Mouse (Mus musculus): ENCODE measurements around the gene Tsg101. TPM values are rescaled to one million over a fixed set of nuclear protein-coding genes. Genes with fewer than 3 reads are reported as not detected.

Gene Tsg101
- polyA plus RNA-seq, 1 experiment from 2014 or later: 107 TPM

- no peak for TF ChIP-seq CTCF (IDR thresholded peaks at IDR 0.05; ENCODE audit: low read depth)
- Histone ChIP-seq H3K9me3 (ENCODE audit: control insufficient read depth) (no peaks in the 10 kb centered on the region), H3K27me3 (replicated peaks; ENCODE audit: control insufficient read depth, insufficient read depth, low read length) (no peaks in the 10 kb centered on the region), H3K9ac (ENCODE audit: low read depth, low read length) (no peak overlapping the region), H3K4me3 (ENCODE audit: low read depth, low read length) (no peak overlapping the region), H3K4me1 (replicated peaks; ENCODE audit: control insufficient read depth, insufficient read depth, low read length) (no peaks in the 10 kb centered on the region), H3K36me3 (ENCODE audit: control insufficient read depth, insufficient read depth) (peaks cover 11% of the 10 kb centered on the region), H3K4me2 (replicated peaks; ENCODE audit: low read depth) (no peak overlapping the region), H3K27ac (ENCODE audit: low read depth, low read length) (no peak overlapping the region)
- WGBS: 79% methylated on average over 2 of the region's 2 CpGs
- no peak for ATAC-seq
These were observed 38.8 kb downstream of the Tsg101 start for GRCm38 (mm10) chr7:46880992-46881391.

GRCm38 (mm10) chr7:46879851-46880250 is 39.9 kb downstream of the Tsg101 start:
- H3K4me2 ChIP-seq (replicated peaks; ENCODE audit: low read depth): no peak overlapping the region
- ATAC-seq: no peak
- TF ChIP-seq CTCF (IDR thresholded peaks at IDR 0.05; ENCODE audit: low read depth): no peak
- H3K36me3 ChIP-seq (ENCODE audit: control insufficient read depth, insufficient read depth): peaks cover 1% of the 10 kb centered on the region; the same call in 1 of the 2 replicates
- 94% methylated on average over 5 of the region's 5 CpGs for WGBS
- no peaks in the 10 kb centered on the region for H3K9me3 ChIP-seq (ENCODE audit: control insufficient read depth)
- no peaks in the 10 kb centered on the region for H3K4me1 ChIP-seq (replicated peaks; ENCODE audit: control insufficient read depth, insufficient read depth, low read length)
- H3K9ac ChIP-seq (ENCODE audit: low read depth, low read length): no peak overlapping the region
- H3K27me3 ChIP-seq (replicated peaks; ENCODE audit: control insufficient read depth, insufficient read depth, low read length): no peaks in the 10 kb centered on the region
- H3K4me3 ChIP-seq (ENCODE audit: low read depth, low read length): no peak overlapping the region
- no peak overlapping the region for H3K27ac ChIP-seq (ENCODE audit: low read depth, low read length)

- no peaks in the 10 kb centered on the region for H3K4me1 ChIP-seq (replicated peaks; ENCODE audit: control insufficient read depth, insufficient read depth, low read length)
- WGBS: 66% methylated on average over 6 of the region's 6 CpGs
- no peak overlapping the region for H3K27ac ChIP-seq (ENCODE audit: low read depth, low read length)
- no peak overlapping the region for H3K4me3 ChIP-seq (ENCODE audit: low read depth, low read length)
- no peaks in the 10 kb centered on the region for H3K27me3 ChIP-seq (replicated peaks; ENCODE audit: control insufficient read depth, insufficient read depth, low read length)
- no peaks in the 10 kb centered on the region for H3K9me3 ChIP-seq (ENCODE audit: control insufficient read depth)
- H3K4me2 ChIP-seq (replicated peaks; ENCODE audit: low read depth): no peak overlapping the region
- TF ChIP-seq CTCF (IDR thresholded peaks at IDR 0.05; ENCODE audit: low read depth): no peak
- no peak for ATAC-seq
- no peaks in the 10 kb centered on the region for H3K36me3 ChIP-seq (ENCODE audit: control insufficient read depth, insufficient read depth)
- no peak overlapping the region for H3K9ac ChIP-seq (ENCODE audit: low read depth, low read length)
These were observed 42.5 kb downstream of the Tsg101 start for GRCm38 (mm10) chr7:46877255-46877654.

- ATAC-seq: no peak
- Histone ChIP-seq H3K4me3 (ENCODE audit: low read depth, low read length) (no peak overlapping the region), H3K9me3 (ENCODE audit: control insufficient read depth) (no peaks in the 10 kb centered on the region), H3K27me3 (replicated peaks; ENCODE audit: control insufficient read depth, insufficient read depth, low read length) (no peaks in the 10 kb centered on the region), H3K36me3 (ENCODE audit: control insufficient read depth, insufficient read depth) (no peaks in the 10 kb centered on the region), H3K9ac (ENCODE audit: low read depth, low read length) (no peak overlapping the region), H3K4me1 (replicated peaks; ENCODE audit: control insufficient read depth, insufficient read depth, low read length) (no peaks in the 10 kb centered on the region), H3K4me2 (replicated peaks; ENCODE audit: low read depth) (no peak overlapping the region), H3K27ac (ENCODE audit: low read depth, low read length) (no peak overlapping the region)
- 71% methylated on average over 4 of the region's 4 CpGs for WGBS
- no peak for TF ChIP-seq CTCF (IDR thresholded peaks at IDR 0.05; ENCODE audit: low read depth)
These were observed 42.9 kb downstream of the Tsg101 start for GRCm38 (mm10) chr7:46876841-46877240.

- no peak for ATAC-seq
- no peaks in the 10 kb centered on the region for H3K9me3 ChIP-seq (ENCODE audit: control insufficient read depth)
- H3K4me2 ChIP-seq (replicated peaks; ENCODE audit: low read depth): no peak overlapping the region
- no peak for TF ChIP-seq CTCF (IDR thresholded peaks at IDR 0.05; ENCODE audit: low read depth)
- no peak overlapping the region for H3K27ac ChIP-seq (ENCODE audit: low read depth, low read length)
- H3K36me3 ChIP-seq (ENCODE audit: control insufficient read depth, insufficient read depth): no peaks in the 10 kb centered on the region
- WGBS: 64% methylated on average over 4 of the region's 4 CpGs
- H3K9ac ChIP-seq (ENCODE audit: low read depth, low read length): no peak overlapping the region
- no peaks in the 10 kb centered on the region for H3K4me1 ChIP-seq (replicated peaks; ENCODE audit: control insufficient read depth, insufficient read depth, low read length)
- no peaks in the 10 kb centered on the region for H3K27me3 ChIP-seq (replicated peaks; ENCODE audit: control insufficient read depth, insufficient read depth, low read length)
- no peak overlapping the region for H3K4me3 ChIP-seq (ENCODE audit: low read depth, low read length)
These were observed 47.8 kb downstream of the Tsg101 start for GRCm38 (mm10) chr7:46871988-46872387.

- 47% methylated on average over 10 of the region's 10 CpGs for WGBS
- Histone ChIP-seq H3K36me3 (ENCODE audit: control insufficient read depth, insufficient read depth) (peaks cover 3% of the 10 kb centered on the region; the same call in 1 of the 2 replicates), H3K9me3 (ENCODE audit: control insufficient read depth) (no peaks in the 10 kb centered on the region), H3K4me2 (replicated peaks; ENCODE audit: low read depth) (no peak within 1 kb of the TSS), H3K27ac (ENCODE audit: low read depth, low read length) (no peak within 1 kb of the TSS), H3K4me1 (replicated peaks; ENCODE audit: control insufficient read depth, insufficient read depth, low read length) (no peaks in the 10 kb centered on the region), H3K27me3 (replicated peaks; ENCODE audit: control insufficient read depth, insufficient read depth, low read length) (no peaks in the 10 kb centered on the region), H3K9ac (ENCODE audit: low read depth, low read length) (no peak within 1 kb of the TSS), H3K4me3 (ENCODE audit: low read depth, low read length) (no peak within 1 kb of the TSS)
- no peak for ATAC-seq
- no peak for TF ChIP-seq CTCF (IDR thresholded peaks at IDR 0.05; ENCODE audit: low read depth)
These were observed 58.8 kb downstream of the Tsg101 start, which contains the start of gene Ldhc for GRCm38 (mm10) chr7:46860996-46861395. TSS of gene Ldhc (plus strand) at chr7:46861203.

GRCm38 (mm10) chr7:46859031-46859430 is 60.7 kb downstream of the Tsg101 start:
- no peaks in the 10 kb centered on the region for H3K9me3 ChIP-seq (ENCODE audit: control insufficient read depth)
- H3K4me1 ChIP-seq (replicated peaks; ENCODE audit: control insufficient read depth, insufficient read depth, low read length): no peaks in the 10 kb centered on the region
- H3K4me2 ChIP-seq (replicated peaks; ENCODE audit: low read depth): no peak overlapping the region
- H3K27me3 ChIP-seq (replicated peaks; ENCODE audit: control insufficient read depth, insufficient read depth, low read length): no peaks in the 10 kb centered on the region
- TF ChIP-seq CTCF (IDR thresholded peaks at IDR 0.05; ENCODE audit: low read depth): no peak
- no peak overlapping the region for H3K27ac ChIP-seq (ENCODE audit: low read depth, low read length)
- H3K36me3 ChIP-seq (ENCODE audit: control insufficient read depth, insufficient read depth): peaks cover 23% of the 10 kb centered on the region
- no peak overlapping the region for H3K4me3 ChIP-seq (ENCODE audit: low read depth, low read length)
- WGBS: 55% methylated on average over 6 of the region's 6 CpGs
- no peak overlapping the region for H3K9ac ChIP-seq (ENCODE audit: low read depth, low read length)
- no peak for ATAC-seq

Measured in intestine, postnatal 0 days (tissue).